Mouse (Mus musculus) lung, embryonic 15.5 days (tissue): ENCODE measurements around the gene Olfr1475. TPM values are rescaled to one million over a fixed set of nuclear protein-coding genes. Genes with fewer than 3 reads are reported as not detected.
"Not testable (repeated sequence)": the region's sequence is repeated elsewhere in the genome, so short reads cannot be mapped to it uniquely, and the experiment has no call there.

Experiments used
- ATAC-seq: fragments of 200-750 bp; cut with Nextera tagmentation; 2 replicates; pipeline ENCODE4 v1.8.0; 2017; ENCODE audit warnings: moderate number of reproducible peaks, borderline replicate concordance; ENCODE audit not compliant: low FRiP score, low TSS enrichment; ENCODE audit errors: extremely low read depth
- H3K27ac ChIP-seq: fragments of 300-500 bp; sonication (generic); 2 replicates; pipeline ENCODE4 v1.5.1; 2015; ENCODE audit warnings: moderate library complexity, mild to moderate bottlenecking, inconsistent platforms
- H3K27me3 ChIP-seq: fragments of 300-500 bp; sonication (generic); 2 replicates; pipeline ENCODE4 v1.6.1; 2015; ENCODE audit warnings: inconsistent platforms
- H3K36me3 ChIP-seq: fragments of 300-500 bp; sonication (generic); 2 replicates; pipeline ENCODE4 v1.6.1; 2015; ENCODE audit warnings: inconsistent platforms
- H3K4me1 ChIP-seq: fragments of 300-500 bp; sonication (generic); 2 replicates; pipeline ENCODE4 v1.6.1; 2015; ENCODE audit warnings: inconsistent platforms
- H3K4me2 ChIP-seq: fragments of 300-500 bp; sonication (generic); 2 replicates; pipeline ENCODE4 v1.6.1; 2015; ENCODE audit warnings: inconsistent platforms, mild to moderate bottlenecking, moderate library complexity
- H3K4me3 ChIP-seq: fragments of 300-500 bp; sonication (generic); 2 replicates; pipeline ENCODE4 v1.5.1; 2015; ENCODE audit warnings: mild to moderate bottlenecking, inconsistent platforms
- H3K9ac ChIP-seq: fragments of 300-500 bp; sonication (generic); 2 replicates; pipeline ENCODE4 v1.6.1; 2015; ENCODE audit warnings: inconsistent platforms
- H3K9me3 ChIP-seq: fragments of 300-500 bp; sonication (generic); 2 replicates; pipeline ENCODE4 v1.6.1; 2016; ENCODE audit warnings: inconsistent platforms
- WGBS: fragments of 180-500 bp; shearing (Covaris S2); methylation state at CpG from one replicate; pipeline ENCODE4 v1.1.7; 2015; 5-methylcytosine and 5-hydroxymethylcytosine counted together
- polyA plus RNA-seq: library from polyadenylated mRNA; unstranded; fragments of >200 nt; fragmentation: Nextera tagmentation; extraction: Ambion mirVana; gene quantifications from 2 replicates; pipeline ENCODE4 v1.2.1, GENCODE M21; 2015

Gene Olfr1475
- not detected in 2 replicates for polyA plus RNA-seq

DNA sequence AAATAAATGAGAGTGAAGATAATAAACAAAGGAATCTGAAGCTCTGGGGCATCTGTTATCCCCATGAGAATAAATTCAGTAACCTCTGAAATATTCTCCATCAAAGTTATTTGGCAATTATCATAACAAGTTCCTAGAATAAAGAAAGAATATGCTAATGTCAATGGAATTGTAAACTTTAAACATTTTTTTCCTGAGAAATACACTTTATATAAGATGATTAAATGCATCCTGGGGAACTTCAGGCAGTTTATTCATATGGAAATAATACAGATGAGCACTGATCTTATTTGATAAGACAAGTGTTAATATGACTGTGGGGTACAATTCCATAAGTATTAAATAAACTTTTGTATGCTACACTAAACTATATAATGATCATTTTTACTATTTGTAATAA is at the start of gene Olfr1475:
Gene Olfr1475 (minus strand): TSS at position 101 of the 400 bp plus-strand sequence.
- no peak within 1 kb of the TSS for H3K9ac ChIP-seq
- ATAC-seq = no peak
- no peaks in the 10 kb centered on the region for H3K36me3 ChIP-seq
- H3K9me3 ChIP-seq = no peaks in the 10 kb centered on the region
- no peaks in the 10 kb centered on the region for H3K27me3 ChIP-seq
- H3K4me3 ChIP-seq = no peak within 1 kb of the TSS
- H3K4me2 ChIP-seq = no peak within 1 kb of the TSS
- H3K4me1 ChIP-seq = no peaks in the 10 kb centered on the region
- no peak within 1 kb of the TSS for H3K27ac ChIP-seq

DNA sequence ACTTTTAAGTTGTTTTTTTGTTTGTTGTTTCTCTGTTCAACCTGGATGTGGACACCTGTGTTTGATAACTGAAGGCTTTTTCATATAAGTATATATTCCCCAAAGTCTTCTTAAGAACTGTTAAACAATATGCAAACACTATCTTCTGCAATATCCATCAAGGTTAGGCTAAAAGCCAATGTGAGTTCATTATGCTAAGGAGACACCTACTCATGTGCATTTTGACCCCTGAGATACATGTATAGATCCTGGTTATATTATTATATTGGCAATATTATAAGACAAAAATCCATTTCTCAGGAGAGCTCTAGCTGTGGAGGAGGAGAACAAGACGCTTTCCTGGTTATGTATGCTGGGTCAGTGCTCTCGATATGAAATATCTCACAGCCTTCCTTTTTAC is 47.6 kb upstream of the Olfr1475 start, which contains the start of gene Olfr1480:
Gene Olfr1480 (plus strand): TSS at position 301 of the 400 bp plus-strand sequence.
- no peak within 1 kb of the TSS for H3K9ac ChIP-seq
- no peak within 1 kb of the TSS for H3K27ac ChIP-seq
- no peak within 1 kb of the TSS for H3K4me3 ChIP-seq
- H3K4me2 ChIP-seq = no peak within 1 kb of the TSS
- no peaks in the 10 kb centered on the region for H3K4me1 ChIP-seq
- no peaks in the 10 kb centered on the region for H3K27me3 ChIP-seq
- 69% methylated on average over 2 of the region's 2 CpGs for WGBS
- ATAC-seq = no peak
- no peaks in the 10 kb centered on the region for H3K36me3 ChIP-seq
- H3K9me3 ChIP-seq = no peaks in the 10 kb centered on the region

DNA sequence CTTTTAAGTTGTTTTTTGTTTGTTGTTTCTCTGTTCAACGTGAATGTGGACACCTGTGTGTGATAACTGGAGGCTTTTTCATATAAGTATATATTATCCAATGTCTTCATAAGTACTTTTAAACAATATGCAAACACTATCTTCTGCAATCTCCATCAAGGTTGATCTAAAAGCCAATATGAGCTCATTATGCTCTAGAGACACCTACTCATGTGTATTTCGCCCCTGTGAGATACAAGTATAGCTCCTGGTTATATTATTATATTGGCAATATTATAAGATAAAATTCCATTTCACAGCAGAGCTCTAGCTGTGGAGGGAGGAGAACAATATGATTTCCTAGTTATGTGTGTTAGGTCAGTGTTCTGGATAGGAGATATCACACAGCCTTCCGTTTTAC is 20.2 kb upstream of the Olfr1475 start, which contains the start of gene Olfr1477:
Gene Olfr1477 (plus strand): TSS at position 301 of the 400 bp plus-strand sequence.
- Histone ChIP-seq H3K4me2 (no peak within 1 kb of the TSS), H3K27ac (no peak within 1 kb of the TSS), H3K27me3 (no peaks in the 10 kb centered on the region), H3K4me3 (no peak within 1 kb of the TSS), H3K9ac (no peak within 1 kb of the TSS), H3K36me3 (no peaks in the 10 kb centered on the region), H3K9me3 (no peaks in the 10 kb centered on the region), H3K4me1 (no peaks in the 10 kb centered on the region)
- ATAC-seq = no peak
- 63% methylated on average over 3 of the region's 3 CpGs for WGBS

DNA sequence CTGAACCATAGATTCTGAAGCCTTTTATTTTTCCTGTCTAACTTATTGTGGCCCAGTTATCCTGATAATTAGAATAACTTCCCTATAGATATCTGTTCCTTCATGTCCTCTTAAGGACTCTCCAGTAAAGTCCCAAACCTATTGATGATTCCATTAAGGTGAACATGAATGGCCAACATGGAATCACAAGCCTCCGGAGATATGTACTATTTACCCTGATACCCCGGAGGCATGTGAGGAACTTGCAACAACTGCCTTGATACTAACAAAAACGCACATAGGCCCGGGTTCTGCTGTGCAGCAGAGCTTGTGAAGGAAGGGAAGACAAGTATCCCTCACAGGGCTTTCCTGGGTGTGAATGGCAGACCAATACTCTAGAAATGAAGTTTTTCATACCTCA is 10.7 kb downstream of the Olfr1475 start, which contains the start of gene Olfr1474:
Gene Olfr1474 (plus strand): TSS at position 301 of the 400 bp plus-strand sequence.
- not testable (repeated sequence) for H3K9me3 ChIP-seq, H3K27ac ChIP-seq, H3K27me3 ChIP-seq, H3K4me2 ChIP-seq, ATAC-seq, H3K36me3 ChIP-seq, H3K4me3 ChIP-seq, H3K4me1 ChIP-seq, H3K9ac ChIP-seq
- 69% methylated on average over 4 of the region's 4 CpGs for WGBS

DNA sequence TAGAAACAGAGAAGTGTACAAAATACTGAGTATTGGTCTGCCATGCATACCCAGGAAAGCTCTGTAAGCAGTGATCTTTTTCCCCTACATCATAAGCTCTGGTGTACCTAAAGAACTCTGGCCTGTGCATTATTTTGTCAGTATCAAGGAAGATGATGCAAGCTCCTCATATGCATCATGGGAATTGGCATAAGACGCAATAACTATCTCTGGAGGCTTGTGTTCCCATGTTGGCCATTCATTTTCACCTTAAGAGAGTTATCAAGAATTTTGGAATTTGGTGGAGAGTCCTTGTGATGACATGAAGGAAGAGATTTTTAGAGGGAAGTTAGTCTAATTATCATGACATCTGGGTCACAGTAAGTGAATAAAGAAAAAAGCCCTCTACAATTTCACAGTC is 24.0 kb downstream of the Olfr1475 start, which contains the start of gene Olfr1472:
Gene Olfr1472 (minus strand): TSS at position 101 of the 400 bp plus-strand sequence.
- no peaks in the 10 kb centered on the region for H3K4me1 ChIP-seq
- ATAC-seq = no peak
- H3K4me2 ChIP-seq = no peak within 1 kb of the TSS
- H3K4me3 ChIP-seq = no peak within 1 kb of the TSS
- no peaks in the 10 kb centered on the region for H3K9me3 ChIP-seq
- WGBS = 76% methylated on average over 1 of the region's 1 CpGs
- no peaks in the 10 kb centered on the region for H3K27me3 ChIP-seq
- H3K36me3 ChIP-seq = no peaks in the 10 kb centered on the region
- H3K27ac ChIP-seq = no peak within 1 kb of the TSS
- no peak within 1 kb of the TSS for H3K9ac ChIP-seq

DNA sequence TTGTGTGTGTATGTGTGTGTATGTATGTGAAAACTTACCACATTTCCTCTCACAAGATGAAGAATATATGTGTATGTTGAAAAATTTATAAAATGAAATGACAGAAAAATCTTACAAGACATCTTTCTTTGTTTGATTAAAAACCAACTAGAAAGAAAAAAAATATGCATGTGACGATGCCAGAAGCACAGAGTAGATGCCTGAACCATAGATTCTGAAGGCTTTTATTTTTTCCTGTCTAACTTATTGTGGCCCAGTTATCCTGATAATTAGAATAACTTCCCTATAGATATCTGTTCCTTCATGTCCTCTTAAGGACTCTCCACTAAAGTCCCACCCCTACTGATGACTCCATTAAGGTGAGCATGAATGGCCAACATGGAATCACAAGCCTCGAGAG is 36.9 kb downstream of the Olfr1475 start, which contains the start of gene Olfr1471:
Gene Olfr1471 (plus strand): TSS at position 301 of the 400 bp plus-strand sequence.
- not testable (repeated sequence) for ATAC-seq, H3K27ac ChIP-seq, H3K36me3 ChIP-seq, H3K4me2 ChIP-seq, H3K27me3 ChIP-seq, H3K9ac ChIP-seq, H3K4me3 ChIP-seq, H3K4me1 ChIP-seq, H3K9me3 ChIP-seq
- WGBS = 50% methylated on average over 2 of the region's 2 CpGs

Other genes starting within 250 kb of the Olfr1475 start
- gene Olfr1463, start 248.9 kb downstream of the Olfr1475 start, polyA plus RNA-seq = not detected in 2 replicates
- gene Olfr1465, start 164.7 kb downstream of the Olfr1475 start, polyA plus RNA-seq = not detected in 2 replicates
- not detected in 2 replicates for gene Olfr1466, start 141.3 kb downstream of the Olfr1475 start, polyA plus RNA-seq
- not detected in 2 replicates for gene Olfr1467, start 118.0 kb downstream of the Olfr1475 start, polyA plus RNA-seq
- gene Olfr1469, start 72.3 kb downstream of the Olfr1475 start, polyA plus RNA-seq = not detected in 2 replicates
- gene Olfr1471, start 36.8 kb downstream of the Olfr1475 start, polyA plus RNA-seq = not detected in 2 replicates
- not detected in 2 replicates for gene Olfr1472, start 24.1 kb downstream of the Olfr1475 start, polyA plus RNA-seq
- not detected in 2 replicates for gene Olfr1474, start 10.6 kb downstream of the Olfr1475 start, polyA plus RNA-seq
- gene Olfr1477, start 20.4 kb upstream of the Olfr1475 start, polyA plus RNA-seq = not detected in 2 replicates
- not detected in 2 replicates for gene Olfr1480, start 47.7 kb upstream of the Olfr1475 start, polyA plus RNA-seq
- gene Olfr1484, start 103.3 kb upstream of the Olfr1475 start, polyA plus RNA-seq = not detected in 2 replicates
- gene Olfr1487, start 137.2 kb upstream of the Olfr1475 start, polyA plus RNA-seq = not detected in 2 replicates
- gene Olfr1489, start 151.4 kb upstream of the Olfr1475 start, polyA plus RNA-seq = not detected in 2 replicates
- gene Olfr1490, start 170.9 kb upstream of the Olfr1475 start, polyA plus RNA-seq = not detected in 2 replicates
- not detected in 2 replicates for gene Olfr1491, start 217.1 kb upstream of the Olfr1475 start, polyA plus RNA-seq
- not detected in 2 replicates for gene Olfr1493-ps1, start 243.1 kb upstream of the Olfr1475 start, polyA plus RNA-seq